In the genomic region with DNA sequence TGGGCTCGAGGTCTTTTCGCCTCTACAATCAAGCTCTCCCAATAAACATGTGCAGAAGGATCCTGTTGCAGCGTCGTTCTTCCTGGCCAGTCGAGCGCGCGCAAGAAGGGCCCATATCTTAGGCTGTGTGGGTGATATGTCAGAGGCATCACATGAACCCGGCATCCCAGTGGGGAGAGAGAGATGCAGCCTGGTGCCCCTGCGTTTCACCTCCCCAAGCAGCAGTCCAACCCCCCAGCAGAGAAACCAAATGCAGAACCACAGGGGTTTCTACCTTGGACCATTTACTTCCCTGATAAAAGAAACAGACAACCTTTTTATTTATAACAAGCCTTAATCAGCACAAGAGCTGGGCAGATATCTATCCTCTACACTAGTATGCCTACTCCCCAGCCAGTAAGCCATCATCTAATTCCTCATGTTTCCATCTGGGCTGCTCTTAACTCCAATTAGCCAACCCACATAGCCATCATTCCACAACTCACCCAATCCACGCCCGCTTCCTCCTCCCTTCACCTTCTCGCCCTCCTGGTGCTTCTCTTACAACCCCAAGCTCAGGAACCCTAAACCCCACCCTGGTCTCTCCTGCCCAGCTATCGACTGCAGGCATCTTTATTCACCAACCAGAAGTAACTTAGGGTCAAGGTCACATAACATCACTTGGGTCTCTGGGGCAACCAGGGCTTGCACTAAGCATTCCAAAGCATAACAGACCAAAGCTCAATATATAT, we compare ENCODE assay signal across 11 mouse cellular contexts. TPM values are rescaled to one million over a fixed set of nuclear protein-coding genes. Genes with fewer than 3 reads are reported as not detected.
DNase-seq lines count a peak whose midpoint lies in the region; ATAC-seq and TF ChIP-seq lines count a peak whose summit lies in the region.
"Had no signal": no experiment of that assay in that cellular context is flagged by ENCODE, and none has a peak within 500 bp of the region (broad histone marks: within the 10 kb centered on the region; RNA-seq: fewer than 3 reads in every experiment).

No protein-coding gene starts in this region.

- TF ChIP-seq POLR2A in myocyte (IDR thresholded peaks at IDR 0.05; ENCODE audit: insufficient read length, low read depth): no peak

- H3K9ac ChIP-seq in heart, embryonic 13.5 days: peak overlapping the region; percentile 50
- no peak overlapping the region for H3K9ac ChIP-seq in midbrain, embryonic 11.5 days (ENCODE audit: low read length)
- H3K9ac ChIP-seq in midbrain, embryonic 14.5 days (replicated peaks; ENCODE audit: low read length): no peak overlapping the region
- no peak overlapping the region for H3K9ac ChIP-seq in hindbrain, embryonic 14.5 days

- H3K4me2 ChIP-seq in heart, embryonic 13.5 days: peak overlapping the region; percentile 100
- no peak overlapping the region for H3K4me2 ChIP-seq in midbrain, embryonic 11.5 days
- no peak overlapping the region for H3K4me2 ChIP-seq in midbrain, embryonic 14.5 days (ENCODE audit: low read length)
- H3K4me2 ChIP-seq in myocyte (ENCODE audit: low read depth): peak overlapping the region; percentile 79
- H3K4me2 ChIP-seq in hindbrain, embryonic 14.5 days (replicated peaks): no peak overlapping the region
- H3K4me2 ChIP-seq: hindbrain, embryonic 13.5 days had no signal

- H3K4me3 ChIP-seq in heart, embryonic 13.5 days: no peak overlapping the region
- no peak overlapping the region for H3K4me3 ChIP-seq in midbrain, embryonic 11.5 days (ENCODE audit: low read depth, low read length)
- H3K4me3 ChIP-seq in midbrain, embryonic 14.5 days (replicated peaks; ENCODE audit: low read depth, low read length): no peak overlapping the region
- H3K4me3 ChIP-seq in myocyte: no peak overlapping the region
- no peak overlapping the region for H3K4me3 ChIP-seq in hindbrain, embryonic 14.5 days (replicated peaks; ENCODE audit: low read length)
- H3K4me3 ChIP-seq: hindbrain, embryonic 13.5 days had no signal

- no peak for DNase-seq in heart, postnatal 14 days
- DNase-seq in midbrain, embryonic 11.5 days (ENCODE audit: low spot score, missing footprints): peak; percentile 54
- no peak for DNase-seq in midbrain, embryonic 14.5 days
- no peak for DNase-seq in Muller cell, postnatal 12 days (ENCODE audit: inconsistent ontology term)
- DNase-seq in hindbrain, embryonic 14.5 days (ENCODE audit: low spot score): no peak
- DNase-seq: cerebellum, adult 8-10 months had no signal

- H3K27ac ChIP-seq in heart, embryonic 13.5 days (replicated peaks): no peak overlapping the region
- no peak overlapping the region for H3K27ac ChIP-seq in midbrain, embryonic 11.5 days (ENCODE audit: low read depth, low read length)
- no peak overlapping the region for H3K27ac ChIP-seq in midbrain, embryonic 14.5 days (replicated peaks; ENCODE audit: low read depth, low read length)
- no peak overlapping the region for H3K27ac ChIP-seq in hindbrain, embryonic 14.5 days
- H3K27ac ChIP-seq: hindbrain, embryonic 13.5 days; macrophage had no signal

- H3K36me3 ChIP-seq in heart, embryonic 13.5 days: peaks cover 23% of the 10 kb centered on the region
- H3K36me3 ChIP-seq in midbrain, embryonic 11.5 days (ENCODE audit: control insufficient read depth, insufficient read depth, low read length): no peaks in the 10 kb centered on the region; the same call in 1 of the 2 replicates
- no peaks in the 10 kb centered on the region for H3K36me3 ChIP-seq in midbrain, embryonic 14.5 days (ENCODE audit: control insufficient read depth, insufficient read depth, low read length)
- H3K36me3 ChIP-seq in myocyte (ENCODE audit: control insufficient read depth, insufficient read depth): peaks cover 14% of the 10 kb centered on the region
- no peaks in the 10 kb centered on the region for H3K36me3 ChIP-seq in hindbrain, embryonic 14.5 days (replicated peaks; ENCODE audit: control insufficient read depth, insufficient read depth)
- H3K36me3 ChIP-seq: hindbrain, embryonic 13.5 days had no signal

- WGBS in heart, embryonic 13.5 days: 85% methylated on average over 12 of the region's 14 CpGs
- 91% methylated on average over 12 of the region's 14 CpGs for WGBS in midbrain, embryonic 11.5 days
- 89% methylated on average over 12 of the region's 14 CpGs for WGBS in midbrain, embryonic 14.5 days
- whole genome bisulfite sequencing in hindbrain, embryonic 14.5 days: 90% methylated on average over 12 of the region's 14 CpGs

- peaks cover 32% of the 10 kb centered on the region for H3K79me2 ChIP-seq in myocyte (ENCODE audit: control insufficient read depth, insufficient read depth)

- intact Hi-C loops in heart, postnatal 14 days (cut with DNase I): no loop called here

- H3K27me3 ChIP-seq in heart, embryonic 13.5 days (replicated peaks): no peaks in the 10 kb centered on the region
- H3K27me3 ChIP-seq in midbrain, embryonic 11.5 days (ENCODE audit: control insufficient read depth, insufficient read depth, low read length): no peaks in the 10 kb centered on the region
- no peaks in the 10 kb centered on the region for H3K27me3 ChIP-seq in midbrain, embryonic 14.5 days (ENCODE audit: control insufficient read depth, insufficient read depth, low read length)
- H3K27me3 ChIP-seq in myocyte (ENCODE audit: control insufficient read depth, insufficient read depth, insufficient read length): no peaks in the 10 kb centered on the region
- no peaks in the 10 kb centered on the region for H3K27me3 ChIP-seq in hindbrain, embryonic 14.5 days (ENCODE audit: control insufficient read depth, insufficient read depth, low read length)
- H3K27me3 ChIP-seq: hindbrain, embryonic 13.5 days had no signal

- H3ac ChIP-seq in myocyte (ENCODE audit: control insufficient read depth, insufficient read length): no peak overlapping the region

- H3K4me1 ChIP-seq in heart, embryonic 13.5 days: peaks cover 40% of the 10 kb centered on the region
- H3K4me1 ChIP-seq in midbrain, embryonic 11.5 days (ENCODE audit: control insufficient read depth, insufficient read depth, low read length): peaks cover 10% of the 10 kb centered on the region
- no peaks in the 10 kb centered on the region for H3K4me1 ChIP-seq in midbrain, embryonic 14.5 days (ENCODE audit: control insufficient read depth, insufficient read depth, low read length)
- H3K4me1 ChIP-seq in hindbrain, embryonic 14.5 days (replicated peaks; ENCODE audit: control insufficient read depth, insufficient read depth, low read length): no peaks in the 10 kb centered on the region

- no peaks in the 10 kb centered on the region for H3K9me3 ChIP-seq in heart, embryonic 13.5 days
- no peaks in the 10 kb centered on the region for H3K9me3 ChIP-seq in midbrain, embryonic 11.5 days (ENCODE audit: control insufficient read depth, low read length)
- no peaks in the 10 kb centered on the region for H3K9me3 ChIP-seq in midbrain, embryonic 14.5 days (ENCODE audit: control insufficient read depth, low read length)
- no peaks in the 10 kb centered on the region for H3K9me3 ChIP-seq in hindbrain, embryonic 14.5 days (ENCODE audit: control insufficient read depth, low read length)
- H3K9me3 ChIP-seq: hindbrain, embryonic 13.5 days had no signal

- no peak for ATAC-seq in heart, embryonic 13.5 days (ENCODE audit: extremely low read depth, insufficient number of reproducible peaks, low FRiP score, low TSS enrichment)
- no peak for ATAC-seq in midbrain, embryonic 11.5 days (ENCODE audit: low FRiP score)
- ATAC-seq in midbrain, embryonic 14.5 days (ENCODE audit: low FRiP score, low TSS enrichment): no peak
- peak; percentile 52; the same call in 1 of the 2 replicates for ATAC-seq in erythroid progenitor cell, adult 5-6 weeks (replicated peaks; ENCODE audit: low FRiP score, poor library complexity, severe bottlenecking)
- ATAC-seq in hindbrain, embryonic 14.5 days (ENCODE audit: low FRiP score): no peak

RNA-seq across cellular contexts. Expression of a gene that starts 4.2 kb away (rescaled TPM):
- 59.9 and 63.0 TPM in 2 replicates for polyA plus RNA-seq in heart, embryonic 13.5 days (2015; fragmentation: Nextera tagmentation; extraction: Ambion mirVana)
- 10 to 100 TPM; 24.5 to 26.0 TPM for total RNA-seq in heart, postnatal 14 days (2021)
- polyA plus RNA-seq in midbrain, embryonic 11.5 days (2014; fragmentation: Nextera tagmentation; extraction: Ambion mirVana): 76.1 and 81.2 TPM in 2 replicates
- 43.4 and 51.1 TPM in 2 replicates for polyA plus RNA-seq in midbrain, embryonic 14.5 days (2014; fragmentation: Nextera tagmentation; extraction: Ambion mirVana)
- 156 and 173 TPM in 2 replicates for total RNA-seq in erythroid progenitor cell, adult 5-6 weeks (2015; ENCODE audit: low replicate concordance)
- 144 and 198 TPM in 2 replicates for total RNA-seq in erythroid progenitor cell, adult 5-6 weeks (2017; ENCODE audit: low replicate concordance)
- polyA plus RNA-seq in myocyte (2012; fragmentation: generic; extraction: Trizol): 208 TPM
- polyA plus RNA-seq in hindbrain, embryonic 14.5 days (2014; fragmentation: Nextera tagmentation; extraction: Ambion mirVana): 51.0 and 51.6 TPM in 2 replicates

RNA-seq across cellular contexts. Expression of a gene that starts 14.9 kb away (rescaled TPM):
- polyA plus RNA-seq in heart, embryonic 13.5 days (2015; fragmentation: Nextera tagmentation; extraction: Ambion mirVana): 145 and 153 TPM in 2 replicates
- 10 to 100 TPM; 19.2 to 25.0 TPM for total RNA-seq in heart, postnatal 14 days (2021)
- 213 and 234 TPM in 2 replicates for polyA plus RNA-seq in midbrain, embryonic 11.5 days (2014; fragmentation: Nextera tagmentation; extraction: Ambion mirVana)
- polyA plus RNA-seq in midbrain, embryonic 14.5 days (2014; fragmentation: Nextera tagmentation; extraction: Ambion mirVana): 103 and 110 TPM in 2 replicates
- total RNA-seq in erythroid progenitor cell, adult 5-6 weeks (2015; ENCODE audit: low replicate concordance): 76.0 and 78.4 TPM in 2 replicates
- total RNA-seq in erythroid progenitor cell, adult 5-6 weeks (2017; ENCODE audit: low replicate concordance): 23.0 and 27.6 TPM in 2 replicates
- 52.3 TPM for polyA plus RNA-seq in myocyte (2012; fragmentation: generic; extraction: Trizol)
- 92.9 and 97.8 TPM in 2 replicates for polyA plus RNA-seq in hindbrain, embryonic 14.5 days (2014; fragmentation: Nextera tagmentation; extraction: Ambion mirVana)

RNA-seq across cellular contexts. Expression of a gene that starts 19.8 kb away (rescaled TPM):
- polyA plus RNA-seq in heart, embryonic 13.5 days (2015; fragmentation: Nextera tagmentation; extraction: Ambion mirVana): 0.45 and 0.52 TPM in 2 replicates
- 1 to 10 TPM; 5.3 to 5.9 TPM for total RNA-seq in heart, postnatal 14 days (2021)
- polyA plus RNA-seq in midbrain, embryonic 11.5 days (2014; fragmentation: Nextera tagmentation; extraction: Ambion mirVana): 0.07 TPM in 1 of 2 replicates, not detected in the other
- polyA plus RNA-seq in midbrain, embryonic 14.5 days (2014; fragmentation: Nextera tagmentation; extraction: Ambion mirVana): 0.12 and 0.16 TPM in 2 replicates
- not detected in 2 replicates for total RNA-seq in erythroid progenitor cell, adult 5-6 weeks (2015; ENCODE audit: low replicate concordance)
- 0.39 and 0.53 TPM in 2 replicates for total RNA-seq in erythroid progenitor cell, adult 5-6 weeks (2017; ENCODE audit: low replicate concordance)
- 0.05 TPM for polyA plus RNA-seq in myocyte (2012; fragmentation: generic; extraction: Trizol)
- 0.13 and 0.16 TPM in 2 replicates for polyA plus RNA-seq in hindbrain, embryonic 14.5 days (2014; fragmentation: Nextera tagmentation; extraction: Ambion mirVana)

RNA-seq across cellular contexts. Expression of a gene that starts 24.1 kb away (rescaled TPM):
- polyA plus RNA-seq in heart, embryonic 13.5 days (2015; fragmentation: Nextera tagmentation; extraction: Ambion mirVana): 2.1 and 2.2 TPM in 2 replicates
- 1 to 10 TPM; 2.7 to 4.7 TPM for total RNA-seq in heart, postnatal 14 days (2021)
- polyA plus RNA-seq in midbrain, embryonic 11.5 days (2014; fragmentation: Nextera tagmentation; extraction: Ambion mirVana): 1.4 and 2.0 TPM in 2 replicates
- 1.6 and 2.3 TPM in 2 replicates for polyA plus RNA-seq in midbrain, embryonic 14.5 days (2014; fragmentation: Nextera tagmentation; extraction: Ambion mirVana)
- not detected in 2 replicates for total RNA-seq in erythroid progenitor cell, adult 5-6 weeks (2015; ENCODE audit: low replicate concordance)
- not detected in 2 replicates for total RNA-seq in erythroid progenitor cell, adult 5-6 weeks (2017; ENCODE audit: low replicate concordance)
- polyA plus RNA-seq in myocyte (2012; fragmentation: generic; extraction: Trizol): 1.3 TPM
- 1.9 TPM in 2 replicates for polyA plus RNA-seq in hindbrain, embryonic 14.5 days (2014; fragmentation: Nextera tagmentation; extraction: Ambion mirVana)

RNA-seq across cellular contexts. Expression of a gene that starts 24.6 kb away (rescaled TPM):
- polyA plus RNA-seq in heart, embryonic 13.5 days (2015; fragmentation: Nextera tagmentation; extraction: Ambion mirVana): 3.9 TPM in 2 replicates
- total RNA-seq in heart, postnatal 14 days (2021): 1 to 10 TPM; 2.3 to 3.3 TPM
- polyA plus RNA-seq in midbrain, embryonic 11.5 days (2014; fragmentation: Nextera tagmentation; extraction: Ambion mirVana): 0.59 and 1.2 TPM in 2 replicates
- 5.6 and 8.1 TPM in 2 replicates for polyA plus RNA-seq in midbrain, embryonic 14.5 days (2014; fragmentation: Nextera tagmentation; extraction: Ambion mirVana)
- total RNA-seq in erythroid progenitor cell, adult 5-6 weeks (2015; ENCODE audit: low replicate concordance): 1.4 TPM in 1 of 2 replicates, not detected in the other
- 0.30 and 4.6 TPM in 2 replicates for total RNA-seq in erythroid progenitor cell, adult 5-6 weeks (2017; ENCODE audit: low replicate concordance)
- polyA plus RNA-seq in myocyte (2012; fragmentation: generic; extraction: Trizol): 1.8 TPM
- 7.5 and 11.6 TPM in 2 replicates for polyA plus RNA-seq in hindbrain, embryonic 14.5 days (2014; fragmentation: Nextera tagmentation; extraction: Ambion mirVana)

Comparison
In these comparisons a context has a peak if more than half of its experiments do, and no peak if none do; other contexts are left out.
1. H3K4me2 ChIP-seq: peak in heart, embryonic 13.5 days (single experiment) and myocyte (single experiment); none in midbrain, embryonic 11.5 days (single experiment), midbrain, embryonic 14.5 days (single experiment) and hindbrain, embryonic 14.5 days (single experiment).